Mouse (Mus musculus) cerebellum, adult 2 months (tissue): Measurements from ENCODE around the gene Tubgcp3.

Source experiments
- CTCF ChIP-seq: fragments of 200-500 bp; IDR thresholded peaks from 2 replicates; pipeline ENCODE4 v1.5.1; 2011; ENCODE audit warnings: low read depth, mild to moderate bottlenecking, control low read depth, low read length, moderate library complexity, borderline replicate concordance; ENCODE audit not compliant: insufficient read depth
- POLR2A ChIP-seq: fragments of 200-500 bp; IDR thresholded peaks from 2 replicates; pipeline ENCODE4 v1.6.1; 2011; ENCODE audit warnings: low read length, control low read depth, borderline replicate concordance; ENCODE audit not compliant: insufficient read depth

GRCm38 (mm10) chr8:12711623-12712022 is 39.6 kb upstream of the Tubgcp3 start:
- no peak for TF ChIP-seq POLR2A
- no peak for TF ChIP-seq CTCF
